Mouse (Mus musculus): ENCODE measurements around the gene Eif2b3. TPM values are rescaled to one million over a fixed set of nuclear protein-coding genes. Genes with fewer than 3 reads are reported as not detected.

Gene Eif2b3
- total RNA-seq, 1 experiment from 2014 or later, result 21.2 TPM

- no peak for ATAC-seq (replicated peaks in 1 of 2; ENCODE audit: insufficient read depth in 1 of 2, low FRiP score in 2 of 2, low TSS enrichment in 1 of 2, low read depth in 1 of 2, poor library complexity in 2 of 2, severe bottlenecking in 2 of 2)
Observed at GRCm38 (mm10) chr4:117005611-117006400, 13.4 kb upstream of the Eif2b3 start.

GRCm38 (mm10) chr4:117007058-117007457 lies 12.1 kb upstream of the Eif2b3 start:
- no peak for ATAC-seq (replicated peaks in 1 of 2; ENCODE audit: insufficient read depth in 1 of 2, low FRiP score in 2 of 2, low TSS enrichment in 1 of 2, low read depth in 1 of 2, poor library complexity in 2 of 2, severe bottlenecking in 2 of 2)

- ATAC-seq (replicated peaks in 1 of 2; ENCODE audit: insufficient read depth in 1 of 2, low FRiP score in 2 of 2, low TSS enrichment in 1 of 2, low read depth in 1 of 2, poor library complexity in 2 of 2, severe bottlenecking in 2 of 2), result no peak
Observed at GRCm38 (mm10) chr4:117010231-117010630, 9.0 kb upstream of the Eif2b3 start.

GRCm38 (mm10) chr4:117013596-117013995 lies 5.6 kb upstream of the Eif2b3 start:
- ATAC-seq (replicated peaks in 1 of 2; ENCODE audit: insufficient read depth in 1 of 2, low FRiP score in 2 of 2, low TSS enrichment in 1 of 2, low read depth in 1 of 2, poor library complexity in 2 of 2, severe bottlenecking in 2 of 2), result no peak

- ATAC-seq (replicated peaks in 1 of 2; ENCODE audit: insufficient read depth in 1 of 2, low FRiP score in 2 of 2, low TSS enrichment in 1 of 2, low read depth in 1 of 2, poor library complexity in 2 of 2, severe bottlenecking in 2 of 2), result no peak
Observed at GRCm38 (mm10) chr4:117014901-117015415, 4.2 kb upstream of the Eif2b3 start.

- ATAC-seq (replicated peaks in 1 of 2; ENCODE audit: insufficient read depth in 1 of 2, low FRiP score in 2 of 2, low TSS enrichment in 1 of 2, low read depth in 1 of 2, poor library complexity in 2 of 2, severe bottlenecking in 2 of 2), result no peak; a peak in 1 of 4 replicates
Observed at GRCm38 (mm10) chr4:117017738-117018137, 1.5 kb upstream of the Eif2b3 start.

GRCm38 (mm10) chr4:117018327-117018726 lies 875 bp upstream of the Eif2b3 start:
- ATAC-seq (replicated peaks in 1 of 2; ENCODE audit: insufficient read depth in 1 of 2, low FRiP score in 2 of 2, low TSS enrichment in 1 of 2, low read depth in 1 of 2, poor library complexity in 2 of 2, severe bottlenecking in 2 of 2), result no peak

GRCm38 (mm10) chr4:117023469-117023868 lies 4.3 kb downstream of the Eif2b3 start:
- ATAC-seq (replicated peaks in 1 of 2; ENCODE audit: insufficient read depth in 1 of 2, low FRiP score in 2 of 2, low TSS enrichment in 1 of 2, low read depth in 1 of 2, poor library complexity in 2 of 2, severe bottlenecking in 2 of 2), result no peak

- no peak for ATAC-seq (replicated peaks in 1 of 2; ENCODE audit: insufficient read depth in 1 of 2, low FRiP score in 2 of 2, low TSS enrichment in 1 of 2, low read depth in 1 of 2, poor library complexity in 2 of 2, severe bottlenecking in 2 of 2)
Observed at GRCm38 (mm10) chr4:117031105-117031504, 11.9 kb downstream of the Eif2b3 start.

GRCm38 (mm10) chr4:117039925-117040687 lies 20.9 kb downstream of the Eif2b3 start:
- no peak for ATAC-seq (replicated peaks in 1 of 2; ENCODE audit: insufficient read depth in 1 of 2, low FRiP score in 2 of 2, low TSS enrichment in 1 of 2, low read depth in 1 of 2, poor library complexity in 2 of 2, severe bottlenecking in 2 of 2)

GRCm38 (mm10) chr4:117040791-117041190 lies 21.6 kb downstream of the Eif2b3 start:
- no peak for ATAC-seq (replicated peaks in 1 of 2; ENCODE audit: insufficient read depth in 1 of 2, low FRiP score in 2 of 2, low TSS enrichment in 1 of 2, low read depth in 1 of 2, poor library complexity in 2 of 2, severe bottlenecking in 2 of 2)

- peak; percentile 66 to 83 for ATAC-seq (replicated peaks in 1 of 2; ENCODE audit: insufficient read depth in 1 of 2, low FRiP score in 2 of 2, low TSS enrichment in 1 of 2, low read depth in 1 of 2, poor library complexity in 2 of 2, severe bottlenecking in 2 of 2)
Observed at GRCm38 (mm10) chr4:117041283-117041721, 22.1 kb downstream of the Eif2b3 start.

- no peak for ATAC-seq (replicated peaks in 1 of 2; ENCODE audit: insufficient read depth in 1 of 2, low FRiP score in 2 of 2, low TSS enrichment in 1 of 2, low read depth in 1 of 2, poor library complexity in 2 of 2, severe bottlenecking in 2 of 2)
Observed at GRCm38 (mm10) chr4:117048836-117049235, 29.6 kb downstream of the Eif2b3 start.

GRCm38 (mm10) chr4:117049485-117049884 lies 30.3 kb downstream of the Eif2b3 start:
- no peak for ATAC-seq (replicated peaks in 1 of 2; ENCODE audit: insufficient read depth in 1 of 2, low FRiP score in 2 of 2, low TSS enrichment in 1 of 2, low read depth in 1 of 2, poor library complexity in 2 of 2, severe bottlenecking in 2 of 2)

GRCm38 (mm10) chr4:117052626-117053025 lies 33.4 kb downstream of the Eif2b3 start:
- no peak for ATAC-seq (replicated peaks in 1 of 2; ENCODE audit: insufficient read depth in 1 of 2, low FRiP score in 2 of 2, low TSS enrichment in 1 of 2, low read depth in 1 of 2, poor library complexity in 2 of 2, severe bottlenecking in 2 of 2)

- ATAC-seq (replicated peaks in 1 of 2; ENCODE audit: insufficient read depth in 1 of 2, low FRiP score in 2 of 2, low TSS enrichment in 1 of 2, low read depth in 1 of 2, poor library complexity in 2 of 2, severe bottlenecking in 2 of 2), result no peak
Observed at GRCm38 (mm10) chr4:117053956-117054355, 34.8 kb downstream of the Eif2b3 start.

GRCm38 (mm10) chr4:117056102-117056501 lies 36.9 kb downstream of the Eif2b3 start:
- no peak for ATAC-seq (replicated peaks in 1 of 2; ENCODE audit: insufficient read depth in 1 of 2, low FRiP score in 2 of 2, low TSS enrichment in 1 of 2, low read depth in 1 of 2, poor library complexity in 2 of 2, severe bottlenecking in 2 of 2)

- ATAC-seq (replicated peaks in 1 of 2; ENCODE audit: insufficient read depth in 1 of 2, low FRiP score in 2 of 2, low TSS enrichment in 1 of 2, low read depth in 1 of 2, poor library complexity in 2 of 2, severe bottlenecking in 2 of 2), result no peak
Observed at GRCm38 (mm10) chr4:117056514-117056913, 37.3 kb downstream of the Eif2b3 start.
